Mouse (Mus musculus) lung, embryonic 15.5 days (tissue): ENCODE measurements at regions not wholly inside any gene's neighbourhood (a gene's known extent, or its start where the extent isn't known, plus 50 kb on each side); places are given as distances from the start of the nearest gene placed in this dataset.

Source experiments
- ATAC-seq: fragments of 200-750 bp; cut with Nextera tagmentation; 2 replicates; pipeline ENCODE4 v1.8.0; 2017; ENCODE audit warnings: moderate number of reproducible peaks, borderline replicate concordance; ENCODE audit not compliant: low FRiP score, low TSS enrichment; ENCODE audit errors: extremely low read depth
- H3K27ac ChIP-seq: fragments of 300-500 bp; sonication (generic); 2 replicates; pipeline ENCODE4 v1.5.1; 2015; ENCODE audit warnings: moderate library complexity, mild to moderate bottlenecking, inconsistent platforms
- H3K27me3 ChIP-seq: fragments of 300-500 bp; sonication (generic); 2 replicates; pipeline ENCODE4 v1.6.1; 2015; ENCODE audit warnings: inconsistent platforms
- H3K36me3 ChIP-seq: fragments of 300-500 bp; sonication (generic); 2 replicates; pipeline ENCODE4 v1.6.1; 2015; ENCODE audit warnings: inconsistent platforms
- H3K4me1 ChIP-seq: fragments of 300-500 bp; sonication (generic); 2 replicates; pipeline ENCODE4 v1.6.1; 2015; ENCODE audit warnings: inconsistent platforms
- H3K4me2 ChIP-seq: fragments of 300-500 bp; sonication (generic); 2 replicates; pipeline ENCODE4 v1.6.1; 2015; ENCODE audit warnings: inconsistent platforms, mild to moderate bottlenecking, moderate library complexity
- H3K4me3 ChIP-seq: fragments of 300-500 bp; sonication (generic); 2 replicates; pipeline ENCODE4 v1.5.1; 2015; ENCODE audit warnings: mild to moderate bottlenecking, inconsistent platforms
- H3K9ac ChIP-seq: fragments of 300-500 bp; sonication (generic); 2 replicates; pipeline ENCODE4 v1.6.1; 2015; ENCODE audit warnings: inconsistent platforms
- H3K9me3 ChIP-seq: fragments of 300-500 bp; sonication (generic); 2 replicates; pipeline ENCODE4 v1.6.1; 2016; ENCODE audit warnings: inconsistent platforms
- WGBS: fragments of 180-500 bp; shearing (Covaris S2); methylation state at CpG from one replicate; pipeline ENCODE4 v1.1.7; 2015; 5-methylcytosine and 5-hydroxymethylcytosine counted together

DNA sequence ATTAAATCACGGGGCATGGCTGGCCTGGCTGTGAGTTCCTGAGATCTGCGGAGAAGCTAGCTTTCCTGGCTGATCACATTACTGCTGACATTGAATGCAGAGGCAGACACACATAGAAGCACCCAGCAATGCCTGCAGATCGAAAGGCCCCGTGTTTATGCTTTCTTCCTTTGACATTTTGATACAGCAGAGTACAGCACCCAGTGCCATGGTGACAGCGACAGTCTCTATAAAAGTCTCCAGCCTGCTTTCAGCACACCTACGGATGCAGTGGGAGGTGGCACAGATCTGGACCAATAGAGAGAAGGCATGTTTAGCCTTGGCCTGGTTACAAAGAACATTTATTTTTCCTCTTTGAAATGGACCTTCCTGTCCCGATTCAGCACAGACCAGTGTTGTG is 99.2 kb upstream of the Bod1 start:
- H3K36me3 ChIP-seq, result no peaks in the 10 kb centered on the region
- H3K4me1 ChIP-seq, result 0 out of 2 replicates have a peak, but pooled peaks cover 10% of the 10 kb centered on the region
- ATAC-seq, result no peak
- H3K9me3 ChIP-seq, result no peaks in the 10 kb centered on the region
- no peak overlapping the region for H3K27ac ChIP-seq
- WGBS, result 60% methylated on average over 7 of the region's 7 CpGs
- no peak overlapping the region for H3K9ac ChIP-seq
- H3K4me3 ChIP-seq, result no peak overlapping the region
- no peak overlapping the region for H3K4me2 ChIP-seq
- no peaks in the 10 kb centered on the region for H3K27me3 ChIP-seq

DNA sequence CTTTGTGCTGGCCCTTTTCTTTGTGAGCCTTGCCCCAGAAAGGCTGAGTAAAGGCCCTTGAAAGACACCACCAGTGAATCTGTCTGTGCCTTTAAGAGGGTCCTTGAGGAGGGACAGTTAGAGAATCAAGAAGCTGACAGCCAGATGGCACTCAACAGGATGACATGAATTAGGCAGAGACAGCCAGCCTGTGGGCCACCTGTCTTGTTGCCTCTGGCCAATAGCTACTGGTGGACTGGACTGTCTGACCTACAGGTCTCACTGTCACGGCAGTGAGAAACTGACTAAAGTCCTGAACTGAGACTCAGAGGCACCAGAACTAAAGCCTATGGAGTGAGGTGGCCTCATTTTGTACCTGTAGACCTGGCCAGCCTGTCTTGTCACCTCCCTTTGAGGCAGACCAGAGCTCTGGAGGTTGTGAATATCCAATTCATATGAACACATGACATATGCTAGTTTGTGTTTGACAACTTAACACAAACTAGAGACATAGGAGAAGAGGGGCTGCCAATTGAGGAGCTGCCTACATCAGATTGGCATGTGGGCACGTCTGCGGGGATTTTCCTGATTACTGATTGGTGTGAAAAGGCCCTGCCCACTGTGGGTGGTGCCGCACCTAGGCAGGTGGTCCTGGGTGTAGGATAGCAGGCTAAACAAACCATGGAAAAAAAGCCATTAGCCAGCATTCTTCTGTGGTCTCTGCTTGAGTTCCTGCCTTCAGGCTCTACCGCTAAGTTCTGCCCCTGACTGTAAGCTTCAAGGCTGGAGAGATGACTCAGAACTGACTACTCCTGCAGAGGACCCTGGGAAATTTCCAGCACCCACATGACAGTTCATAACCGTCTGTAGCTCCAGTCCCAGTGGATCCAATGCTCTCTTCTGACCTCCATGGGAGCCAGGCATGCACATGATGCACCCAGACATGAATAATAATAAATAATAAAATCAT is 100.1 kb upstream of the Bod1 start:
- H3K27ac ChIP-seq, result no peak overlapping the region
- no peaks in the 10 kb centered on the region for H3K9me3 ChIP-seq
- ATAC-seq, result no peak
- no peaks in the 10 kb centered on the region for H3K36me3 ChIP-seq
- no peak overlapping the region for H3K4me3 ChIP-seq
- whole genome bisulfite sequencing, result 86% methylated on average over 6 of the region's 6 CpGs
- no peak overlapping the region for H3K9ac ChIP-seq
- H3K4me2 ChIP-seq, result no peak overlapping the region
- no peaks in the 10 kb centered on the region for H3K27me3 ChIP-seq
- 0 out of 2 replicates have a peak, but pooled peaks cover 10% of the 10 kb centered on the region for H3K4me1 ChIP-seq

DNA sequence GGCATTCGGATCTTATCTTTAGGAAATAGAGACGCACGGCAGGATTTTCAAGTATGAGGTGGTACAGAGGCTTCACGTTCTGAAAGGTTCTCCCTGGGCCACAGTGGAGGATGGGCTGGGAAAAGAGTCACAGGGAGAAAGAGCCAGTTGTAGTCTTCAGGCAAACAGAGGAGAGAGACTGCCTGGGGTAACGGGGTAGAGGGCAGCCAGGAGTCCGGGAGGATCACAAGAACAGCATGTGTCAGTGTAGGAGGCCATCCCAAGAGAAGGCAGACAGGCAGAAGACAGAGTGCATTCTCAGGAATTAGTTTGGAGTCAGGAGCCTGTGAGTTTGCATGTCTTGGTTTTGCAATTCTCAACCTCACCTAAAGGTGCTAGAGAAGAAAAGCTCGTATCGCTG is 94.5 kb upstream of the Cpeb4 start:
- H3K27me3 ChIP-seq, result no peaks in the 10 kb centered on the region
- H3K4me1 ChIP-seq, result 0 out of 2 replicates have a peak, but pooled peaks cover 3% of the 10 kb centered on the region
- no peak overlapping the region for H3K4me3 ChIP-seq
- ATAC-seq, result no peak
- 57% methylated on average over 8 of the region's 8 CpGs for WGBS
- no peak overlapping the region for H3K27ac ChIP-seq
- no peaks in the 10 kb centered on the region for H3K36me3 ChIP-seq
- H3K4me2 ChIP-seq, result no peak overlapping the region
- no peaks in the 10 kb centered on the region for H3K9me3 ChIP-seq
- no peak overlapping the region for H3K9ac ChIP-seq

DNA sequence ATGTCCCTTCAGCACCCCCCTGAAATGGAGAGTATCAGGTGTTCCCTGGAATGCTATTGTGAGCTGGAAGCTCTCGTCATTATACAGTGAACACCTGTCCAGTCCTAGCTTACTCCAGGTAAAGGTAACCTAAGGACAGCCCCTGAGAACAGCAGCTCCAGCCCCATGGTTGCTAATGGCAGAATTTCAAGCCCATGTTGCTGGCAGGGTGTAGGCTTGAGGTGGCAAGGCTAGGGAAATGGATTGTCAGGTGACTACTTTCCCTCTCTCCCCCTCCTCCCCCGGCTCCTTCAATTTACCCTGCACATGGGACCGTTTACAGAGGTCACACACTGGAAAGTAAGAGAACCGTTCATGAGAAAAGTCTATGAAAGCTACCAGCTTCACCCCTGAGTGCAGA is 93.2 kb upstream of the Cpeb4 start:
- no peak overlapping the region for H3K4me2 ChIP-seq
- ATAC-seq, result no peak
- no peaks in the 10 kb centered on the region for H3K27me3 ChIP-seq
- H3K9ac ChIP-seq, result no peak overlapping the region
- WGBS, result 62% methylated on average over 4 of the region's 4 CpGs
- H3K4me3 ChIP-seq, result no peak overlapping the region
- no peaks in the 10 kb centered on the region for H3K9me3 ChIP-seq
- H3K36me3 ChIP-seq, result no peaks in the 10 kb centered on the region
- 0 out of 2 replicates have a peak, but pooled peaks cover 3% of the 10 kb centered on the region for H3K4me1 ChIP-seq
- no peak overlapping the region for H3K27ac ChIP-seq

- H3K27me3 ChIP-seq, result no peaks in the 10 kb centered on the region
- no peaks in the 10 kb centered on the region for H3K9me3 ChIP-seq
- ATAC-seq, result no peak
- H3K27ac ChIP-seq, result no peak overlapping the region
- H3K36me3 ChIP-seq, result no peaks in the 10 kb centered on the region
- 0 out of 2 replicates have a peak, but pooled peaks cover 3% of the 10 kb centered on the region for H3K4me1 ChIP-seq
- WGBS, result 83% methylated on average over 2 of the region's 2 CpGs
- H3K4me3 ChIP-seq, result no peak overlapping the region
- no peak overlapping the region for H3K4me2 ChIP-seq
- no peak overlapping the region for H3K9ac ChIP-seq
These were observed 92.7 kb upstream of the Cpeb4 start for GRCm38 (mm10) chr11:31779267-31779666.

DNA sequence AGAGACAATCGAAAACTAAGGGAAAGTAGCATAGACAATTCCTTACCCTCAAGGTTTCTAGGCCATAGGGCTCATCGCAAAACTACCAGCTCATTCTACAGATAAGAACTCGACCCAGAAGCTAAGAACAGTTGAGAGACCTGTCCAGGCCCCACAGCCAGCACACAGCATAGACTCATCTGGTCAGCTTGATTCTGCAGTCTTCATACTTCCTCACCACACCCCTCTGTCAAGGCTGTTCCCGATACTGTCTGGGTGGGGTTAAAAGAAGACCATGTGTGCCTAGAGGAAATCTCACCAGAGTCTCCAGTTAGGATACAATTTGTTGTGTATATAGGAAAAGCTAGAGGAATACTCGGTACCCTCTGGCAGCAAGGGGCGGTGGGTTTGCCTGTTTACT is 91.0 kb upstream of the Cpeb4 start:
- Histone ChIP-seq H3K4me2 (no peak overlapping the region), H3K4me3 (no peak overlapping the region), H3K9ac (no peak overlapping the region), H3K27ac (no peak overlapping the region), H3K9me3 (no peaks in the 10 kb centered on the region), H3K27me3 (no peaks in the 10 kb centered on the region), H3K4me1 (0 out of 2 replicates have a peak, but pooled peaks cover 3% of the 10 kb centered on the region), H3K36me3 (no peaks in the 10 kb centered on the region)
- ATAC-seq, result no peak
- 81% methylated on average over 6 of the region's 6 CpGs for WGBS

- Histone ChIP-seq H3K4me2 (no peak overlapping the region), H3K4me1 (0 out of 2 replicates have a peak, but pooled peaks cover 3% of the 10 kb centered on the region), H3K27ac (no peak overlapping the region), H3K36me3 (no peaks in the 10 kb centered on the region), H3K9me3 (no peaks in the 10 kb centered on the region), H3K9ac (no peak overlapping the region), H3K4me3 (no peak overlapping the region), H3K27me3 (no peaks in the 10 kb centered on the region)
- no peak for ATAC-seq
- WGBS, result 72% methylated on average over 6 of the region's 6 CpGs
These were observed 90.4 kb upstream of the Cpeb4 start for GRCm38 (mm10) chr11:31781605-31782004.

DNA sequence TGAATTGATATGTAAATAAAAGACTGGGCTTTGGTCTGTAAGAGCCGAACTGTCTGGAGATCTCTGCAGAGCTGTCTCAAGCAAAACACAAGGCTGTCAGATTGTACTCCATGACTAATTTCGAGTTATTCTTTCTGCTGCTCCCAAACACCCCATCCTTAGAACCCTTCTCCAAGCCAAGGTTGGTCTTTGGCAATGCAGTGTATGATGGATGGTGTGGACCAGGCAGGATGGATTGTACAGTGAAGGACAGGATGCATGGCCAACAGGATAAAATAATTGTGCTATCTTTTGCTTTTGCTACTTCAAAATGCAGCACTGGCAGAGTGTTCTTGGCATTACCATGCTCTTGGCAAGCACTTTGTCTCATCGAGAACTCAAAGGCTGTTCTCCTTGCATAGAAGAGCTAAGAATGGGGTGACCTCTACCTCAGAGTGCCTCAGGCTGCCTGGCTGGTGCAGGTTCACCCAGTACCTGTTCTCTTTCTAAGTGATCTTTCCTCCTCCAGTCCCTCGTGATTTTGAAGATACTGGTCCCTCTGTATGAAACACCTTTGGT is 88.4 kb upstream of the Cpeb4 start:
- H3K27me3 ChIP-seq, result no peaks in the 10 kb centered on the region
- no peak overlapping the region for H3K4me2 ChIP-seq
- peaks cover 5% of the 10 kb centered on the region; the same call in 1 of the 2 replicates for H3K4me1 ChIP-seq
- no peak for ATAC-seq
- H3K9ac ChIP-seq, result no peak overlapping the region
- no peaks in the 10 kb centered on the region for H3K36me3 ChIP-seq
- no peaks in the 10 kb centered on the region for H3K9me3 ChIP-seq
- no peak overlapping the region for H3K4me3 ChIP-seq
- H3K27ac ChIP-seq, result no peak overlapping the region
- 76% methylated on average over 4 of the region's 4 CpGs for WGBS

GRCm38 (mm10) chr11:31784332-31784901 is 87.6 kb upstream of the Cpeb4 start:
- no peak overlapping the region for H3K4me3 ChIP-seq
- no peak overlapping the region for H3K9ac ChIP-seq
- WGBS, result 77% methylated on average over 6 of the region's 6 CpGs
- H3K27me3 ChIP-seq, result no peaks in the 10 kb centered on the region
- no peak overlapping the region for H3K27ac ChIP-seq
- no peak overlapping the region for H3K4me2 ChIP-seq
- ATAC-seq, result no peak
- H3K36me3 ChIP-seq, result no peaks in the 10 kb centered on the region
- H3K9me3 ChIP-seq, result no peaks in the 10 kb centered on the region
- peaks cover 4% of the 10 kb centered on the region; the same call in 1 of the 2 replicates for H3K4me1 ChIP-seq

GRCm38 (mm10) chr11:31785160-31785559 is 86.9 kb upstream of the Cpeb4 start:
- H3K4me2 ChIP-seq, result no peak overlapping the region
- no peak overlapping the region for H3K9ac ChIP-seq
- H3K27ac ChIP-seq, result no peak overlapping the region
- no peaks in the 10 kb centered on the region for H3K9me3 ChIP-seq
- 78% methylated on average over 7 of the region's 7 CpGs for WGBS
- no peak overlapping the region for H3K4me3 ChIP-seq
- ATAC-seq, result no peak
- H3K4me1 ChIP-seq, result peaks cover 4% of the 10 kb centered on the region; the same call in 1 of the 2 replicates
- no peaks in the 10 kb centered on the region for H3K36me3 ChIP-seq
- H3K27me3 ChIP-seq, result no peaks in the 10 kb centered on the region

DNA sequence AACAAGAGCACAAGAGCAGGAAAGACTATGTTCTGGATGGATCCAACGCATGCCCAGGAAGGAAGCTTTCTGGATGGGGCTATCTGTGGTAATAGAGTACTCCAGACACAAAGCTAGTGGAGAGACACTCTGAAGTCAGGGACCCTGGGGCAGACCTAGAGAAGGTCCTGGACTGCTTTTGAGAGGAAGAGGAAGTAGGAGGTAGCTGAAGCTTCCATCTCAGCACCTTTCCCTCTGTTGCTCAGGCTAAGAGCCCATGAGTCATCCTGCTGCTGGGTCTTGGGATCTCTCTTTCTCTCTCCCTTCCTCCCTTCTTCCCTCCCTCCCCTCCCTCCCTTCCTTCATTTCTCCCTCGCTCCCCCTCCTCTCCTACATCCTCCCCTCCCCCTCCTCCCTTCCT is 84.6 kb upstream of the Cpeb4 start:
- 61% methylated on average over 2 of the region's 2 CpGs for WGBS

More for the DNA sequence above, 84.6 kb upstream of the Cpeb4 start:
- Histone ChIP-seq H3K9me3 (no peaks in the 10 kb centered on the region), H3K9ac (no peak overlapping the region), H3K27ac (no peak overlapping the region), H3K4me3 (no peak overlapping the region), H3K4me2 (no peak overlapping the region), H3K27me3 (no peaks in the 10 kb centered on the region), H3K4me1 (peaks cover 4% of the 10 kb centered on the region; the same call in 1 of the 2 replicates), H3K36me3 (no peaks in the 10 kb centered on the region)
- no peak for ATAC-seq
